Mouse (Mus musculus): ENCODE measurements around the gene Ucma. TPM values are rescaled to one million over a fixed set of nuclear protein-coding genes. Genes with fewer than 3 reads are reported as not detected.

The Ucma gene
- polyA plus RNA-seq, 1 experiment from 2014 or later, result not detected

GRCm38 (mm10) chr2:5001266-5001665, 25.3 kb downstream of the Ucma start:
- Histone ChIP-seq H3K9me3 (replicated peaks) (no peaks in the 10 kb centered on the region), H3K4me1 (replicated peaks) (no peaks in the 10 kb centered on the region), H3K27ac (no peak overlapping the region), H3K9ac (no peak overlapping the region), H3K4me3 (replicated peaks) (no peak overlapping the region), H3K4me2 (no peak overlapping the region), H3K36me3 (peaks cover 96% of the 10 kb centered on the region), H3K27me3 (no peaks in the 10 kb centered on the region)
- DNase-seq (no peak), ATAC-seq (ENCODE audit: low read depth) (no peak)
- 88% methylated on average over 6 of the region's 6 CpGs for WGBS (ENCODE audit: insufficient replicate concordance)

DNA sequence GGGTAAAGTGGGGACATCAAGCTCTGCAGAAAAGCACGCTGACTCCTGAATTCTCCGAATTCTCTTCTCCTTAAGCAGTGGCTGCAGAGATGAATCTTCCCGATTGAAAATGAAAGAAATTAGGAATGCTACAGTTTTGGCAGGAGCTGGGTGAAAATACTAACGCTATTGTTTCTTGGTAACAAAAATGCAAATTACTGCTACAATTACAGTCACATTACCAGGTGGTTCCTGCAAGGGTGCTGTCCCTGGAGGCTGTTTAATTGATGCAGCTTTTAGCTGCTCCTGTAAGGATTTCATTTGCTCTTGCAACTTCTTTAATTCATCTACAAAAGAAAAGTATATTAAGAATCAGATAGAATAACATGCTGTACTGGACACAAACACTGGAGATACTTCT, 31.2 kb downstream of the Ucma start:
- H3K9ac ChIP-seq, result no peak overlapping the region
- H3K4me1 ChIP-seq (replicated peaks), result peaks cover 17% of the 10 kb centered on the region
- no peaks in the 10 kb centered on the region for H3K9me3 ChIP-seq (replicated peaks)
- no peak for ATAC-seq (ENCODE audit: low read depth)
- no peak overlapping the region for H3K27ac ChIP-seq
- H3K36me3 ChIP-seq, result peaks cover 76% of the 10 kb centered on the region
- H3K4me2 ChIP-seq, result no peak overlapping the region
- H3K4me3 ChIP-seq (replicated peaks), result no peak overlapping the region
- no peak for DNase-seq
- H3K27me3 ChIP-seq, result no peaks in the 10 kb centered on the region
- WGBS (ENCODE audit: insufficient replicate concordance), result 92% methylated on average over 4 of the region's 4 CpGs

GRCm38 (mm10) chr2:5011898-5012490, 36.1 kb downstream of the Ucma start:
- H3K4me3 ChIP-seq (replicated peaks), result peak overlapping the region; percentile 80
- 5% methylated on average over 8 of the region's 8 CpGs for WGBS (ENCODE audit: insufficient replicate concordance)
- H3K9me3 ChIP-seq (replicated peaks), result no peaks in the 10 kb centered on the region
- DNase-seq, result no peak
- peaks cover 38% of the 10 kb centered on the region for H3K4me1 ChIP-seq (replicated peaks)
- H3K27ac ChIP-seq, result peak overlapping the region; percentile 68
- peak overlapping the region; percentile 84 for H3K9ac ChIP-seq
- ATAC-seq (ENCODE audit: low read depth), result no peak
- peaks cover 30% of the 10 kb centered on the region for H3K36me3 ChIP-seq
- H3K4me2 ChIP-seq, result peak overlapping the region; percentile 83
- H3K27me3 ChIP-seq, result no peaks in the 10 kb centered on the region

GRCm38 (mm10) chr2:5012491-5013324, 36.8 kb downstream of the Ucma start, which contains the start of gene Mcm10:
Gene Mcm10 (minus strand): TSS chr2:5012791.
- DNase-seq (peak; percentile 91), ATAC-seq (ENCODE audit: low read depth) (peak; percentile 100)
- Histone ChIP-seq H3K27ac (peak within 1 kb of the TSS; percentile 68), H3K36me3 (peaks cover 23% of the 10 kb centered on the region), H3K9ac (peak within 1 kb of the TSS; percentile 84), H3K9me3 (replicated peaks) (no peaks in the 10 kb centered on the region), H3K4me1 (replicated peaks) (peaks cover 38% of the 10 kb centered on the region), H3K4me3 (replicated peaks) (peak within 1 kb of the TSS; percentile 80), H3K4me2 (peak within 1 kb of the TSS; percentile 83), H3K27me3 (no peaks in the 10 kb centered on the region)
- 2% methylated on average over 32 of the region's 32 CpGs for WGBS (ENCODE audit: insufficient replicate concordance)

DNA sequence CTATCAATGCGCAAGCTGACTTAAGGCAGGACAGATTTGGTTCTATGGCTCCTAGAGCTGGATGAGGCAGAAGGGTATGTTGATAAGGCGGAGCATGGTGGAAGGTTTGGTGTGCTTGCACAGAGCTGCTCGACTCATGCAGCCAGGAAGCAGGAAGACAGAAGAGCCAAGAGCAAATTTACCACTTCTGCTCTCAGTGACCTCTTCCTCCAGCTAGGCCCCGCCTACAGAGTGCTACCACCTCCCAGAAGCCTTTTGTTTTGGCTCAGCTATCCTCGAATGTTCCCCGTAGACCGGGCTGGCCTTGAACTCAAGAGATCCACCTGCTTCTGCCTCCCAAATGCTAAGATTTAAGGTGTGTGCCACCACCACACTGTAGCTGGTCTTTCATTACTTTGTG, 38.7 kb downstream of the Ucma start:
- Histone ChIP-seq H3K36me3 (peaks cover 9% of the 10 kb centered on the region), H3K4me1 (replicated peaks) (peaks cover 38% of the 10 kb centered on the region), H3K4me3 (replicated peaks) (no peak overlapping the region), H3K4me2 (no peak overlapping the region), H3K9me3 (replicated peaks) (no peaks in the 10 kb centered on the region), H3K27me3 (no peaks in the 10 kb centered on the region), H3K9ac (no peak overlapping the region), H3K27ac (peak overlapping the region; percentile 18; the same call in 1 of the 2 replicates)
- DNase-seq, result no peak
- 51% methylated on average over 7 of the region's 7 CpGs for WGBS (ENCODE audit: insufficient replicate concordance)
- no peak for ATAC-seq (ENCODE audit: low read depth)

- Histone ChIP-seq H3K36me3 (peaks cover 5% of the 10 kb centered on the region), H3K9ac (no peak overlapping the region), H3K4me2 (no peak overlapping the region), H3K4me1 (replicated peaks) (peaks cover 36% of the 10 kb centered on the region), H3K9me3 (replicated peaks) (no peaks in the 10 kb centered on the region), H3K27ac (no peak overlapping the region), H3K27me3 (no peaks in the 10 kb centered on the region), H3K4me3 (replicated peaks) (no peak overlapping the region)
- DNase-seq (no peak), ATAC-seq (ENCODE audit: low read depth) (no peak)
- WGBS (ENCODE audit: insufficient replicate concordance), result 83% methylated on average over 6 of the region's 6 CpGs
These were observed 39.6 kb downstream of the Ucma start for GRCm38 (mm10) chr2:5015527-5015926.

GRCm38 (mm10) chr2:5016922-5017321, 41.0 kb downstream of the Ucma start:
- no peak overlapping the region for H3K9ac ChIP-seq
- H3K36me3 ChIP-seq, result peaks cover 16% of the 10 kb centered on the region
- no peaks in the 10 kb centered on the region for H3K27me3 ChIP-seq
- DNase-seq (no peak), ATAC-seq (ENCODE audit: low read depth) (no peak)
- H3K9me3 ChIP-seq (replicated peaks), result no peaks in the 10 kb centered on the region
- H3K27ac ChIP-seq, result no peak overlapping the region
- no peak overlapping the region for H3K4me2 ChIP-seq
- 80% methylated on average over 7 of the region's 7 CpGs for WGBS (ENCODE audit: insufficient replicate concordance)
- peaks cover 22% of the 10 kb centered on the region for H3K4me1 ChIP-seq (replicated peaks)
- H3K4me3 ChIP-seq (replicated peaks), result no peak overlapping the region

GRCm38 (mm10) chr2:5019708-5020107, 43.8 kb downstream of the Ucma start:
- no peak for DNase-seq
- Histone ChIP-seq H3K9me3 (replicated peaks) (no peaks in the 10 kb centered on the region), H3K4me1 (replicated peaks) (peaks cover 21% of the 10 kb centered on the region), H3K27ac (no peak overlapping the region), H3K9ac (no peak overlapping the region), H3K36me3 (peaks cover 23% of the 10 kb centered on the region), H3K4me2 (no peak overlapping the region), H3K27me3 (no peaks in the 10 kb centered on the region), H3K4me3 (replicated peaks) (no peak overlapping the region)
- ATAC-seq (ENCODE audit: low read depth), result no peak
- WGBS (ENCODE audit: insufficient replicate concordance), result 71% methylated on average over 1 of the region's 1 CpGs

DNA sequence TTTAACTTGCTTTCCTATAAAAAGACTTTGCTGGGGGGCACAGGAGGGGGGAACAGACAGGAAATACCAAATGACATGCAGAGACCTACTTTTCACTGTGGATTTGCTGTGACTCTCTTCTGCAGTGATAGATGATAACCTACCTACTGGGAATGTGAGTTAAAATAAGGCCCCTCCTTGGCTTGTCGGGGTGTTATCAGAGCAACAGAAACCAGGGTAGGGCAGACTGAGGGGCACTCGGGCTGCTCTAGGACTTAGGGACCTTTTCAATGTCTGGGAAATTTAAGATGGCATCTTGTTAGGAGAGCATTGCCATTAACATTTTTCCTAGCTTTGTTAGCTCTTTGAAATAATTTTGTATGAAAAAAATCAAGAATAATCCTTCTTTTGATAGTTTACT, 47.4 kb downstream of the Ucma start:
- Histone ChIP-seq H3K36me3 (peaks cover 37% of the 10 kb centered on the region), H3K27me3 (no peaks in the 10 kb centered on the region), H3K9ac (no peak overlapping the region), H3K4me2 (no peak overlapping the region), H3K4me1 (replicated peaks) (peaks cover 16% of the 10 kb centered on the region), H3K4me3 (replicated peaks) (no peak overlapping the region), H3K9me3 (replicated peaks) (no peaks in the 10 kb centered on the region), H3K27ac (0 out of 2 replicates have a peak overlapping the region, but pooled peaks have one; percentile 2)
- ATAC-seq (ENCODE audit: low read depth), result peak; percentile 77
- DNase-seq, result no peak
- 10% methylated on average over 2 of the region's 2 CpGs for WGBS (ENCODE audit: insufficient replicate concordance)

DNA sequence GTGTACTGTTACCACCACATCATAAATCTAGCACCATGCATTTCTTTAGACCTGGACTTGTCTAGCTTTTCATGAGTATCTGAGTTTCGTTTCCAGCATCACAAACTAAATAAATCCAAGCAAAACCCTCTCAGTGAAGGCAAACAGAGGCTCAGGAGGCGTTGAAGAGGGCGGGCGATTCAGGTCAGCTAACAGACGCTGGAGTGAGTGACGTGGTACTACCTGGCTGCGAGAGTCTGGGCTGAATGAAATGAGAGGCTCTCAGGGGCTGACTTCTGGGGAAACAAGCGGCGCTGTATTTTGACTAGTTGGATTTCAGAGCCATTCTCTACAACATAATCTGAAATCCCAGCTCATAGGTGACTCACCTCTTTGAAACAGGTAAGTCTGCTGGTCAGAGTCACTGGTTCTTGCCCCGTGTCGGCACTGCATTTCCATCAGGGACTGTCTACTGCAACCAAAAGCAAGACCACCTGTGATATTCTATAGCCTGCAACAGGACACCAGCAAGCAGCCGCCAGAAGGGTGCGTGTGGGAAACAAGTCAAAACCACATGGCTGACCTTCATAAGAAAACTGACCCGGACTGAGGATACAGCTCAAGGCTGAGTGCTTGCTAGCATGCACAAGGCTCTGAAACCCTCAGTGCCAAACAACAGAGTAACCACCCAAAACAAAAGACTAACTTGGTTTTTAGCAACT, 47.9 kb downstream of the Ucma start:
- Histone ChIP-seq H3K27ac (0 out of 2 replicates have a peak overlapping the region, but pooled peaks have one; percentile 2), H3K4me3 (replicated peaks) (no peak overlapping the region), H3K9me3 (replicated peaks) (no peaks in the 10 kb centered on the region), H3K4me2 (no peak overlapping the region), H3K9ac (no peak overlapping the region), H3K4me1 (replicated peaks) (peaks cover 16% of the 10 kb centered on the region), H3K27me3 (no peaks in the 10 kb centered on the region), H3K36me3 (peaks cover 39% of the 10 kb centered on the region)
- 79% methylated on average over 14 of the region's 14 CpGs for WGBS (ENCODE audit: insufficient replicate concordance)
- ATAC-seq (ENCODE audit: low read depth) (no peak), DNase-seq (no peak)

- H3K4me2 ChIP-seq, result no peak overlapping the region
- DNase-seq (no peak), ATAC-seq (ENCODE audit: low read depth) (no peak)
- 17% methylated on average over 3 of the region's 4 CpGs for WGBS (ENCODE audit: insufficient replicate concordance)
- H3K4me3 ChIP-seq (replicated peaks), result no peak overlapping the region
- H3K4me1 ChIP-seq (replicated peaks), result peaks cover 16% of the 10 kb centered on the region
- no peaks in the 10 kb centered on the region for H3K9me3 ChIP-seq (replicated peaks)
- H3K36me3 ChIP-seq, result peaks cover 48% of the 10 kb centered on the region
- H3K27ac ChIP-seq, result no peak overlapping the region
- no peaks in the 10 kb centered on the region for H3K27me3 ChIP-seq
- H3K9ac ChIP-seq, result no peak overlapping the region
These were observed 49.3 kb downstream of the Ucma start for GRCm38 (mm10) chr2:5025162-5025733.

Measured in liver, embryonic 13.5 days (tissue).